Mouse (Mus musculus) gastrocnemius, adult 18-20 months (tissue): Measurements from ENCODE around the gene Amn. TPM values are rescaled to one million over a fixed set of nuclear protein-coding genes. Genes with fewer than 3 reads are reported as not detected.

Experiments used
- DNase-seq: peaks from one replicate; pipeline ENCODE4 v3.0.0; 2021; ENCODE audit warnings: low spot score
- total RNA-seq, 2 experiments: library from RNA; stranded (reverse); gene quantifications; 2 replicates each; pipeline ENCODE4 v1.2.3; 2021

Amn gene
- total RNA-seq, 2 experiments from 2014 or later: not detected

DNA sequence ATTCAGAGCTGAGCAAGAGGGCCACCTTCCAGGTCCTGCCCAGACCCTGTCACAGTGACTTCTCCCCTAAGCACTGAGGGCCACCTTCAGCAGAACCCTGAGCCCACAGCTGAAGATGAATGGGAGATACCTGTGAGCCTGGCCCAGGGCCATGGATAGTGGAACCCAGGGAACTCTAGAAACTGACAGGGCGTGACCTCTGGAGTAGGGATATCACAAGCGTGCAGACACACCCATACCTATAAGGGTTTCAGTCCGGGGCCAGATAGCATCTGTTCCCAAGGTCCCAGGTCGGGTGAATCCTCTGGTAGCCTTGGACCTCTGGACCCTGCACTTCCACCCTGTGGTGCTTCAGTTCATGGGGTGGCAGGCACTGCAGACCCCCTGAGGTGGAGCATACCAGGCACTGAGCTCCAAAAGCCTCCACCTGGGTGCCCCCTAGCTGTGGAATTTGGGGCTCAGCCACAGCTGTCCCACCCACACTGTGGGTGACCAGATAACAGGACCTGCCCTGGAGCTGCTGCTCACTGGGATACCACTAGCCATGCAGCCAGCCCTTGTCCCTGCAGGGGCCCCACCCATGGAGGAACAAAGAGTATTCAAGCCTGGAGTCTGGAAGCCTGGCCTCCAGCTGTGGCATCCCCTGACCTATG, 3.1 kb upstream of the Amn start:
- no peak for DNase-seq

- DNase-seq: no peak
Measured at GRCm38 (mm10) chr12:111271406-111271805, 511 bp downstream of the Amn start.

GRCm38 (mm10) chr12:111271966-111272365, 1.1 kb downstream of the Amn start:
- no peak for DNase-seq

DNA sequence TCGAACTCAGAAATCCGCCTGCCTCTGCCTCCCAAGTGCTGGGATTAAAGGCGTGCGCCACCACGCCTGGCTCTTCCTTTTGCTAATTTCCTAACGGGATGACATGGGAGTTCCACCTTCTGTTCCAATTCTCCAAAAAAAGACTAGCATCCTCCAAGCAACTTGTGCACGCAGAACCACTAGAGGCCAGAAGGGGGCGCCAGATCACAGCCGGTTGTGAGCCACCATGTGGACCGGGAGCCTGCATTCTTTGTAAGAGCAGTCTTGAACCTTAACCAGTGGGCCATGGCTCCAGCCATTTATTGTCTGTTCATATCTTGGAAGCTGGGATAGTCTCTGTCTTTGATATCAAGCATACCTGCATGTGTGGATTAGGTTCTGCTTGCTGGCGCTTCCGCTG, 1.5 kb downstream of the Amn start:
- DNase-seq: peak; percentile 72

DNA sequence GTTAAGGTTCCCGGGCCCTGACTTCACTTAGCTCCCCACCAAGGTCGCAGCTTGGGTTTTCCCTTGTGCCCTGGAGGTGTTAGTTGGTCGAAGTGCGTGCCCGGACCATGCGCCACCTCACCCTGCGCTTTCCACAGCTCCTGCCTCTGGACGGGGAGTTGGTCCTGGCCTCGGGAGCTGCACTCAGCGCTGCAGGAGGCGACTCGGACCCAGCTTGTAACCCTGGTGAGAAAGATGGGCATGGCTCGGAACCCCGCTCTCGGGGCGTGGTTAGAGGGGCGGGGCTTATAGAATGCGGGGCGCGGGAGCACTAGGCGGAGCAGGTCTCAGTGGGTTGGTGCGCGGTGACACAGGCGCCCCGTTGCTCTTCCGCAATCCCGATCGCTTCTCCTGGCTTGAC, 3.1 kb downstream of the Amn start:
- no peak for DNase-seq

GRCm38 (mm10) chr12:111274447-111275149, 3.7 kb downstream of the Amn start:
- no peak for DNase-seq

- no peak for DNase-seq
Measured at GRCm38 (mm10) chr12:111275150-111275841, 4.4 kb downstream of the Amn start.

DNA sequence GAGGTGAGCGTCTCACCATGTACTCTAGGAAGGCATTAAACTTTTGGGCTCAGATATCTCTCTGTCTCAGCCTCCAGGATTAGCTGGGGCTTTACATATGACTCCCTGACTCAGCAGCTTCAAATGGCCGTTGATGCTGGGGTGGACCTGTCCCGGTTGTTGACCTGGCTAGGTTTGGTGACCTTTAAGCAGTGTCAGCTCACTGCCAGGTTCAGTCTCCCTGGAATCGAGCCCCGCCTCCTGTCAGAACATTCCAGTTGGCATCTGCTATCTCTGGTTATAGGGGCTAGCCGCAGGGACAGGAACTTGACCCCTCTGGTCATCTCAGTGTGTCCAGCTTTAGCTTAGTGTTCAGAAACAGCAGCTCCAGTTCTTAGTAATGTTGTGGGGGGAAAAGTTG, 5.5 kb downstream of the Amn start:
- DNase-seq: peak; percentile 58

GRCm38 (mm10) chr12:111283573-111283972, 12.7 kb downstream of the Amn start:
- no peak for DNase-seq

DNA sequence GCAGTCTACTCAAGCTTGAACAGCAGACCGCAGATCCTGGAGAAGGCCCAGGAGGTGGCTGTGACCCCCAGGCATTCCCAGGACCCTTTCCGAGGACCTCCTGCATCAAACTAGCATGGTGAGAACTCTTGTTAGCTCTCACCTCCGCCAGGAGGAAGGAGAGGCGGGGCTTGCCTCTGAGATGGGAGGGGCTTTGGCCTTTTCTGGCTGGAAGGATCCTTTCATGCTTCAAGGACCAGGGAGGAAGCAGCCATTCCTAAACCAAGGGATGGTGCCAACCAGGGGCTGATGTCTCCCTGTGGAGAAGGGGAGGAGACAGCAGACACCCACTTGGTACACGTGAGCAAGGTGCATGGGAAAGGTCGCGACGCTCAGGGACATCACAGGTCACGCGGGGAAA, 13.6 kb downstream of the Amn start:
- DNase-seq: no peak

DNA sequence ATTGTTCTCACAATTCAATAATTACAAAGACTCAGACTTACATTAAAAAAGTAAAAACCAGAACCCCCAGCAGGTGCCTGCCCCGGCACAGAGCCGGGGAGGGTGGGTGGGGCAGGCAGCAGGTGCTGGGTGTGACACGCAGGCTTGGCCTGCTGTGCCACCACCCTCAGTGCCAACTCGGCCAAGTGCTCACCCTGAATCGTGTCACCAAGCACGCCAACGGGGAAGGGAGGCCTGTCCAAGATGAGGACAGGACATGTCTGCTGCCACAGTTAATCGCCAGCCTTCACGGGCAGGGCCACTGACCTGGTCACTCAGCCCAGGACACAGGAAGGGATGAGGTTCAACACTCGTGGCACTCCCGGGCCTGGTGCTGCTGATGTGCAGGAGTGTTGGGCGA, 22.1 kb downstream of the Amn start:
- peak; percentile 69 for DNase-seq

DNA sequence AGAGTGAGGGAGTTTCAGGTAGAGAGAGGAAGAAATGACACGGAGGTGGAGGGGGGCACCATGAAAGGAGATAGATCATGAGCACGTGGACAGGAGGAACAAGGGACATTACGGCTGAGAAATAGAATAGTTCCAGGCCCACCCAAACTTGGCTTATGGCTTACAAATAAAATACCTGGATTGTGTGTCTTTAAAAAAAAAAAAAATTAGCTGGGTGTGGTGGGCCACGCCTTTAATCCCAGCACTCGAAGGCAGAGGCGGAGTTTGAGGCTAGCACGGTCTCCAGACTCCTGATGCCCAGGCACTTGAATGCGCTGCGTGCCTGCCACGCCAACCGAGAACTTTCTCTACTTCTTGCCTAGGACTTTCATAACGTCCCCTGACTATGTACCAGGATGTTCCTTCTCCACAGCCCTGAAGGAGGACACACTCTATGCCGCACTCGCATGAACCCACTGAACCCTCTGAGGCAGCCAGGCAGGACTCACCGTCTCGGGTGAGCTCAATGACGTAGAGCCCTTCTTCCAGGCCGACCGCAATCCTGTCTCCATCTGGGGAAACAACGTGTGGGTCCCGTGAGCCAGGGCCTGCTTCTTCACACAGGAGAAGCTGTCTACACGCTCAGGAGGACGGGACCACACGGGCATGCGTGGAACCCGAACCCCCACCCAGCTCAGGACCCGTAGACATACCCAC, 30.6 kb downstream of the Amn start:
- DNase-seq: no peak

GRCm38 (mm10) chr12:111302018-111302345, 31.1 kb downstream of the Amn start:
- DNase-seq: no peak

DNA sequence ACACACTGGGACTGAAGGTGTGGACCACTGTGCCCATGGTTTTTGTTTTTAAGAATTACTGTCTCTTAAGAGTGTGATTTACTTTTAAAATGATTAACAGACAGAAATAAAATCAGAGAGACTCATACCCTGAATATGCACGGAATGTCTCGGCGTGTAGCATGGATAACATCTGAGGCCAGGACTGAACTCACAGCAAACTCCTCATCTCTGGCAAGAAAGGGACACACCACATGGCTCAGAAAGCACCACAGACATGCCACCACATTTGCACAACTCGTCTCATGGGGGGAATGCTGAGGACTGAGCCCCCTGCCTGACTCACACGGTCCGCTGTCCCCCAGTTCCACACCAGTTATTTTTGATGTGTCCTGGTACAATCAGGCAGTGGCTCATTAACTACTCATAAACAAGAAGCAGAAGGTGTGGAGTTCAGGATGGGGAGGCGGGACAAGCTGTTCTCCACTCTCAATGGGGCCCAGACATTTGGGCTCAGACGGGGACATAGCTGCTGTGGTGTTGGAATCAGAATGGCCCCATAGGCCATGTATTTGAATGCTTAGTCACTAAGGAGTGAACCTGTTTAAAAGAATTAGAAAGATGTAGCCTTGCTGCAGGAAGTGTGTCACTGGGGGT, 32.9 kb downstream of the Amn start:
- DNase-seq: no peak

GRCm38 (mm10) chr12:111306821-111307220, 35.9 kb downstream of the Amn start:
- DNase-seq: peak; percentile 72

DNA sequence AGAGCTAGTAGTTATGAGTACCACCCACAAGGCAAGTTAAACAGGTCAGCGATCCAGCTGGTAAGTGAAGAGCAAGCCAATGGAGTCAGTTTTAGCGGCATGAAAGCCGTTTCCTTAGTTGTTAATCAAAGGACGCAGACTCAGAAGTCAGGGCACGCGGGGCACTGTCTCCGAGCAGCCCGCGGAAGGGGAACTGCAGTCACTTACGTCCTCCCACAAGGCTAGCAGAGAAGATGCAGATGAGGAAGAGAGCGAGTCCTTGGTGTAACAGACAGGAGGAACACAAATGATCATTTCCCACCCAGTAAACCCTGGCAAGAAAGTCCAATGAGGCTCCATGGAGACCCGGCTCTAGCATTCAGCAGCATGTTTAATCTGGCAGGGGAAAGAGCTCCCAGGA, 38.4 kb downstream of the Amn start:
- DNase-seq: no peak

DNA sequence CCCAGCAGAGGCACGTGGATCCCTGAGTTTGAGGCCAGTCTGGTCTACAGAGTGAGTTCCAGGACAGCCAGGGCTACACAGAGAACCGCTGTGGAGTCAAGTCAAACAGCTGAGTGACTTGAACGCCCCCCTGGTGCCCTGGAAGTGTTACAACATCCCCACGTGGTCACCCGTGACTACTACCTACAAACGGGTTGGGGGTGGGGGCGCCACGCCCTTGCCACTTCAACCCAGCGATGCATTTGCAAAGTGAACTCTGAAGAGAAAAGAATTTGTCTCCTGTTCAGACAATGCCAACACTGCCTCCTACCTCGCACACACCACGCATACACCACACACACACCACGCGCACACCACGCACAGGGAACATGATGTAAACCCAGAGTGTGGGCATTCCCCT, 39.0 kb downstream of the Amn start:
- no peak for DNase-seq

DNA sequence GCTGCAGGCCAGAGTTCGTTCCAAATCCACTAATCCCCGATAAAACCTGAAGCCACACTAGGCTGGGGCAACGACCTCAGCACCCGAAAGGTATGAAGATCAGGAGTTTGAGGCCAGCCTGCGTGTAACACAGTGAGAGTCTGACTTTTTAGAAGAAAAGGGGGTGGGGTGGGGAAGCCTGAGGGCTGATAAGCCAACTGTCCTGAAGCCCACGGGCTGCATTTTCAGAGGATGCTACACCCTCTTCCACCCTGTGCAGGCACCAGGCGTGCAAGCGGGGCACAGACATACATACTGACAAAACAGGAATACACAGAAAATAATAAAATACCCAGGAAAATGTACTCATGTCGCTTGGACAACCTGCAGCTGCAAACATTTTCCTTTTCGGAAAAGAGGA, 40.9 kb downstream of the Amn start:
- DNase-seq: no peak

- DNase-seq: no peak
Measured at GRCm38 (mm10) chr12:111314273-111314672, 43.4 kb downstream of the Amn start.

DNA sequence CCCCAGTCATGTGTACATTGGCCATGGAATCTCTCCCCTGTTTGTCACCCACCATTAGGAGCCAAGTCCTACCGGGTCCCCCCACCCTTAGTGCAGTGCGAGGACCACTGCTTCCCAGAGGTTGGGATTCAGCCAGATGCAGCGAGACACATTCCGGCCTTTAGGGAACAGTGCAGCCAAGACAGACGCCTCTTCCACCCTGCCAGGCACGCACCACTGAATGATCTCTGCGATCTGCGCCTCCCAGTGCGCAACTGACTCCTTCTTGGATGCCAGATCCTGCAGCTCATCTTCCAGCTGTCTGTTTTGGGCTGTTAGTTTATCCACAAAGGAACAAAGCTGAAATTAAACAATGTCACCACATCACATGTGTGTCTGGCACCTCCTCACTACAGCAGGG, 46.8 kb downstream of the Amn start:
- DNase-seq: no peak

GRCm38 (mm10) chr12:111320549-111320948, 49.7 kb downstream of the Amn start:
- DNase-seq: no peak

DNA sequence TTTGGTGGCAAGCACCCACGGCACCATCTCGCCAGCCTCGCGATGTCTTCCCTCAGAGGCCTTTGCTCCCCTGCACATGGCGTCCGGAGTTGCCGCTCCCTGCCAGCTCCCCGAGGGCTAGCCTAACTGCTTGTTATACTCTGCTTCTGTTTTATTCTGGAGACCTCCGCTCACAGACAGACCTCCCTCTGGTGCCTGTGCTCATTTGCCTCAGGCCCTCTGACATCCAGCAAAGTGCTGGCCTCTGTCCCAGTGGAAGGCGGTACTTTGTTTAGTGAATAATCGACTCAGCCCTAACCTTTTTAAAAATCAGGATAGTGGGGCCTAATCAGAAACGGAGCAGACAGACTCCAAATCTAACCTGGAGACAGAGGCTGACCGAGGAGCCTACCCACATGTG, 50.9 kb downstream of the Amn start:
- no peak for DNase-seq
